23 mouse cellular contexts compared by ENCODE assay signal in the genomic region with DNA sequence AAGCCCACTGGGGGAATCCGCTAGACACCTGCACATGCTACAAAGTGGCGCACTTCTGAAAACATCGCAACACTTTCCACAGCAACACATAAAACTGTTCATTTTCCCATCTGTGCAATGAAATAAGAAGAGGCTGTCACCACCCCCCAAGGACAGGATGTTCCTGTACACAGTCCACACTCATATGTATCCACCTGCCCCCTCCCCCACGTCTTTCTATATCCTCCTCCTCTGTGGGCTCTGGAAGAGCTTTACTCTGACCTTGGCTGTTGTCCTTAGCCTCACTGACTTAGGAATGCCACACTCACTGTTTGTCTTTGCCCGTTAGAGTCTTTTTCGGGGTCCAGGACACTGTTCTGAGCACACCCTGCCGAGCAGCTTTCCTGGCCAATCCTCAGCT.
A peak's percentile ranks its signal among the peaks of the same experiment; 100 is the strongest.
DNase-seq lines count a peak whose midpoint lies in the region; ATAC-seq and TF ChIP-seq lines count a peak whose summit lies in the region.
"Had no signal": no experiment of that assay in that cellular context is flagged by ENCODE, and none has a peak within 500 bp of the region (broad histone marks: within the 10 kb centered on the region; RNA-seq: fewer than 3 reads in every experiment).

No protein-coding gene starts in this region.

- H3K4me1 ChIP-seq in midbrain, embryonic 13.5 days (replicated peaks): peaks cover 9% of the 10 kb centered on the region
- no peaks in the 10 kb centered on the region for H3K4me1 ChIP-seq in midbrain, embryonic 11.5 days (ENCODE audit: control insufficient read depth, insufficient read depth, low read length)
- peaks cover 11% of the 10 kb centered on the region; the same call in 1 of the 2 replicates for H3K4me1 ChIP-seq in limb, embryonic 14.5 days (ENCODE audit: control insufficient read depth, insufficient read depth, low read length)
- peaks cover 9% of the 10 kb centered on the region; the same call in 1 of the 2 replicates for H3K4me1 ChIP-seq in intestine, embryonic 15.5 days (replicated peaks)

- H3K9ac ChIP-seq in midbrain, embryonic 13.5 days (replicated peaks): no peak overlapping the region
- H3K9ac ChIP-seq in midbrain, embryonic 11.5 days (ENCODE audit: low read length): no peak overlapping the region
- no peak overlapping the region for H3K9ac ChIP-seq in limb, embryonic 14.5 days (ENCODE audit: low read depth, low read length, severe bottlenecking)
- no peak overlapping the region for H3K9ac ChIP-seq in intestine, embryonic 15.5 days
- H3K9ac ChIP-seq: forebrain, postnatal 0 days; lung, embryonic 14.5 days had no signal

- H3K36me3 ChIP-seq in midbrain, embryonic 13.5 days: no peaks in the 10 kb centered on the region
- no peaks in the 10 kb centered on the region for H3K36me3 ChIP-seq in midbrain, embryonic 11.5 days (ENCODE audit: control insufficient read depth, insufficient read depth, low read length)
- no peaks in the 10 kb centered on the region for H3K36me3 ChIP-seq in limb, embryonic 14.5 days (ENCODE audit: control insufficient read depth, insufficient read depth, low read length)
- no peaks in the 10 kb centered on the region for H3K36me3 ChIP-seq in intestine, embryonic 15.5 days

- no peak for TF ChIP-seq POLR2A in limb, embryonic 14.5 days (IDR thresholded peaks at IDR 0.05; ENCODE audit: borderline replicate concordance, extremely low read depth, insufficient read depth, insufficient read length)

- 0 out of 2 replicates have a peak overlapping the region, but pooled peaks have one; percentile 14 for H3K27ac ChIP-seq in midbrain, embryonic 13.5 days
- H3K27ac ChIP-seq in midbrain, embryonic 11.5 days (ENCODE audit: low read depth, low read length): no peak overlapping the region
- H3K27ac ChIP-seq in limb, embryonic 14.5 days (replicated peaks; ENCODE audit: low read depth, low read length): no peak overlapping the region
- no peak overlapping the region for H3K27ac ChIP-seq in intestine, embryonic 15.5 days
- H3K27ac ChIP-seq: embryonic facial prominence, embryonic 10.5 days; kidney, postnatal 0 days; left cerebral cortex, adult 2 months had no signal

- no peak overlapping the region for H3K4me2 ChIP-seq in midbrain, embryonic 13.5 days (replicated peaks)
- no peak overlapping the region for H3K4me2 ChIP-seq in midbrain, embryonic 11.5 days
- no peak overlapping the region for H3K4me2 ChIP-seq in limb, embryonic 14.5 days (replicated peaks; ENCODE audit: low read depth, low read length, severe bottlenecking)
- no peak overlapping the region for H3K4me2 ChIP-seq in intestine, embryonic 15.5 days (replicated peaks)
- H3K4me2 ChIP-seq: liver, embryonic 11.5 days; lung, embryonic 14.5 days had no signal

- H3K27me3 ChIP-seq in midbrain, embryonic 13.5 days: no peaks in the 10 kb centered on the region
- H3K27me3 ChIP-seq in midbrain, embryonic 11.5 days (ENCODE audit: control insufficient read depth, insufficient read depth, low read length): no peaks in the 10 kb centered on the region
- no peaks in the 10 kb centered on the region for H3K27me3 ChIP-seq in limb, embryonic 14.5 days (ENCODE audit: control insufficient read depth, insufficient read depth, low read length)
- no peaks in the 10 kb centered on the region for H3K27me3 ChIP-seq in intestine, embryonic 15.5 days (replicated peaks)

- no peak overlapping the region for H3K4me3 ChIP-seq in midbrain, embryonic 13.5 days (replicated peaks)
- H3K4me3 ChIP-seq in midbrain, embryonic 11.5 days (ENCODE audit: low read depth, low read length): no peak overlapping the region
- H3K4me3 ChIP-seq in limb, embryonic 14.5 days (replicated peaks; ENCODE audit: low read length): no peak overlapping the region
- no peak overlapping the region for H3K4me3 ChIP-seq in intestine, embryonic 15.5 days (replicated peaks)
- H3K4me3 ChIP-seq: embryonic facial prominence, embryonic 10.5 days; left cerebral cortex, adult 2 months had no signal

- ATAC-seq in midbrain, embryonic 13.5 days: no peak
- no peak for ATAC-seq in midbrain, embryonic 11.5 days (ENCODE audit: low FRiP score)
- peak; percentile 17; the same call in 1 of the 2 replicates for ATAC-seq in limb, embryonic 14.5 days (ENCODE audit: low FRiP score, low read depth)
- ATAC-seq in intestine, embryonic 15.5 days: no peak
- ATAC-seq: forebrain, postnatal 0 days; midbrain, embryonic 16.5 days had no signal

- no peak for DNase-seq in midbrain, embryonic 11.5 days (ENCODE audit: low spot score, missing footprints)
- peak; percentile 56 for DNase-seq in ZHBTc4 (ENCODE audit: low read depth, low spot score)
- DNase-seq in limb, embryonic 14.5 days (ENCODE audit: low spot score): no peak
- peak; percentile 72 for DNase-seq in testis, postnatal 14 days (ENCODE audit: low spot score)
- DNase-seq in kidney, adult 11 months: no peak
- DNase-seq: adrenal gland, postnatal 36 days; cerebellum, adult 9-10 months; forebrain, postnatal 0 days; gastrocnemius, postnatal 14 days; heart, adult 11 months; kidney, adult 18-20 months; lung, embryonic 14.5 days; right cerebral cortex, adult 18-20 months; right cerebral cortex, postnatal 4 days; thymus, adult 2 months; thymus, postnatal 4 days had no signal

- H3K9me3 ChIP-seq in midbrain, embryonic 13.5 days: no peaks in the 10 kb centered on the region; the same call in 1 of the 2 replicates
- H3K9me3 ChIP-seq in midbrain, embryonic 11.5 days (ENCODE audit: control insufficient read depth, low read length): no peaks in the 10 kb centered on the region
- H3K9me3 ChIP-seq in limb, embryonic 14.5 days (ENCODE audit: control insufficient read depth, low read length): no peaks in the 10 kb centered on the region
- no peaks in the 10 kb centered on the region for H3K9me3 ChIP-seq in intestine, embryonic 15.5 days

- WGBS in midbrain, embryonic 13.5 days: 81% methylated on average over 7 of the region's 7 CpGs
- WGBS in midbrain, embryonic 11.5 days: 81% methylated on average over 7 of the region's 7 CpGs
- WGBS in limb, embryonic 14.5 days: 66% methylated on average over 7 of the region's 7 CpGs
- 75% methylated on average over 7 of the region's 7 CpGs for WGBS in intestine, embryonic 15.5 days

Comparison
In these comparisons a context has a peak if more than half of its experiments do, and no peak if none do; other contexts are left out.
1. DNase-seq: peak in ZHBTc4 (single experiment) and testis, postnatal 14 days (single experiment); none in midbrain, embryonic 11.5 days (single experiment), limb, embryonic 14.5 days (single experiment) and kidney, adult 11 months (single experiment).